8 mouse cellular contexts compared by ENCODE assay signal in the genomic region with DNA sequence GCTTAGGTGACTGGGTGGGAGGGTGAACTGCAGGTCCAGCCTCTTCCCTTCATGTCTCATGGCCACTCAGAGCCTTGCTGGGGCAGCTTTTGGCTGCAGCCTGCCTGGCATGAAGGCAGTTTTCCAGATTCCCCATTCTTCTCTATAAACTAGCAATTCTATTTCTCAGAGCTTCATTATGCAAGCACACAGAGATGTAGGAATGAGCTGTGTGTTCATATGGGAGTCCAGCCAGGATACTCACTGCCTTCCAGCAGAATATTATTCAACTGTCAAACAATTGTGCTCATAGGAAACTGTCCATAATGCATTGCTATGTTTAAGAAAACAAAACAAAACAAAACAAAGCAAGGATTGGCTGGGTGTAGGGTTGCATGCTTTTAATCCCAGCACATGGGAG. TPM values are rescaled to one million over a fixed set of nuclear protein-coding genes. Genes with fewer than 3 reads are reported as not detected.
A peak's percentile ranks its signal among the peaks of the same experiment; 100 is the strongest.
DNase-seq lines count a peak whose midpoint lies in the region; ATAC-seq and TF ChIP-seq lines count a peak whose summit lies in the region.

No protein-coding gene starts in this region.

- peak overlapping the region; percentile 34; the same call in 1 of the 2 replicates for H3K27ac ChIP-seq in heart, embryonic 13.5 days (replicated peaks)
- peak overlapping the region; percentile 65 for H3K27ac ChIP-seq in limb, embryonic 15.5 days
- no peak overlapping the region for H3K27ac ChIP-seq in limb, embryonic 10.5 days
- peak overlapping the region; percentile 38; the same call in 1 of the 2 replicates for H3K27ac ChIP-seq in cortical plate, adult 2 months (ENCODE audit: insufficient read depth, low read length)
- no peak overlapping the region for H3K27ac ChIP-seq in midbrain, postnatal 0 days (ENCODE audit: low read depth, low read length)

- no peak for TF ChIP-seq CTCF in cortical plate, adult 2 months (IDR thresholded peaks at IDR 0.05; ENCODE audit: extremely low read depth, insufficient read depth, low read length)
- TF ChIP-seq CTCF in midbrain, postnatal 0 days (IDR thresholded peaks at IDR 0.05): no peak

- no peak for ATAC-seq in heart, embryonic 13.5 days (ENCODE audit: extremely low read depth, insufficient number of reproducible peaks, low FRiP score, low TSS enrichment)
- ATAC-seq in limb, embryonic 15.5 days (ENCODE audit: insufficient number of reproducible peaks, low FRiP score, low TSS enrichment, low read depth): no peak
- no peak for ATAC-seq in midbrain, postnatal 0 days (ENCODE audit: low FRiP score)
- no peak for ATAC-seq in granulocyte monocyte progenitor cell, adult 5-6 weeks (replicated peaks; ENCODE audit: poor library complexity, severe bottlenecking)

- H3K4me1 ChIP-seq in heart, embryonic 13.5 days: peaks cover 74% of the 10 kb centered on the region
- H3K4me1 ChIP-seq in limb, embryonic 15.5 days: peaks cover 41% of the 10 kb centered on the region
- peaks cover 30% of the 10 kb centered on the region for H3K4me1 ChIP-seq in limb, embryonic 10.5 days
- peaks cover 33% of the 10 kb centered on the region for H3K4me1 ChIP-seq in cortical plate, adult 2 months (ENCODE audit: control insufficient read depth, insufficient read depth, low read length)
- H3K4me1 ChIP-seq in midbrain, postnatal 0 days (ENCODE audit: insufficient read depth, low read length): peaks cover 3% of the 10 kb centered on the region; the same call in 1 of the 2 replicates

- TF ChIP-seq POLR2A in cortical plate, adult 2 months (IDR thresholded peaks at IDR 0.05; ENCODE audit: extremely low read depth, insufficient read depth, low read length): no peak

- H3K4me2 ChIP-seq in heart, embryonic 13.5 days: no peak overlapping the region
- no peak overlapping the region for H3K4me2 ChIP-seq in limb, embryonic 15.5 days
- H3K4me2 ChIP-seq in midbrain, postnatal 0 days (ENCODE audit: low read depth, low read length, poor library complexity, severe bottlenecking): no peak overlapping the region

- H3K9me3 ChIP-seq in heart, embryonic 13.5 days: no peaks in the 10 kb centered on the region
- no peaks in the 10 kb centered on the region for H3K9me3 ChIP-seq in limb, embryonic 15.5 days
- H3K9me3 ChIP-seq in limb, embryonic 10.5 days (replicated peaks): no peaks in the 10 kb centered on the region
- H3K9me3 ChIP-seq in midbrain, postnatal 0 days (ENCODE audit: low read length): no peaks in the 10 kb centered on the region

- DNase-seq in heart, postnatal 4 days: no peak
- no peak for DNase-seq in limb, embryonic 10.5 days (ENCODE audit: low spot score)
- DNase-seq in midbrain, postnatal 0 days (ENCODE audit: low spot score): peak; percentile 40
- no peak for DNase-seq in embryo, embryonic 10 days (ENCODE audit: low spot score)

- no peaks in the 10 kb centered on the region for H3K36me3 ChIP-seq in heart, embryonic 13.5 days
- no peaks in the 10 kb centered on the region for H3K36me3 ChIP-seq in limb, embryonic 15.5 days
- H3K36me3 ChIP-seq in limb, embryonic 10.5 days: no peaks in the 10 kb centered on the region
- H3K36me3 ChIP-seq in midbrain, postnatal 0 days (ENCODE audit: insufficient read depth, low read length): no peaks in the 10 kb centered on the region

- H3K9ac ChIP-seq in heart, embryonic 13.5 days: no peak overlapping the region
- no peak overlapping the region for H3K9ac ChIP-seq in limb, embryonic 15.5 days
- no peak overlapping the region for H3K9ac ChIP-seq in midbrain, postnatal 0 days (replicated peaks; ENCODE audit: low read length, poor library complexity, severe bottlenecking)

- H3K27me3 ChIP-seq in heart, embryonic 13.5 days (replicated peaks): no peaks in the 10 kb centered on the region
- H3K27me3 ChIP-seq in limb, embryonic 15.5 days: no peaks in the 10 kb centered on the region
- no peaks in the 10 kb centered on the region for H3K27me3 ChIP-seq in limb, embryonic 10.5 days (ENCODE audit: low read depth, poor library complexity, severe bottlenecking)
- H3K27me3 ChIP-seq in midbrain, postnatal 0 days (ENCODE audit: insufficient read depth, low read length): no peaks in the 10 kb centered on the region

- H3K4me3 ChIP-seq in heart, embryonic 13.5 days: no peak overlapping the region
- H3K4me3 ChIP-seq in limb, embryonic 15.5 days: no peak overlapping the region
- H3K4me3 ChIP-seq in limb, embryonic 10.5 days: no peak overlapping the region
- no peak overlapping the region for H3K4me3 ChIP-seq in cortical plate, adult 2 months (ENCODE audit: insufficient read depth, low read length)
- no peak overlapping the region for H3K4me3 ChIP-seq in midbrain, postnatal 0 days (ENCODE audit: low read depth, low read length)

RNA-seq across cellular contexts. Expression of gene Rapgef1, which starts 50.2 kb away (rescaled TPM):
- polyA plus RNA-seq in heart, embryonic 13.5 days (2015; fragmentation: Nextera tagmentation; extraction: Ambion mirVana): 8.4 and 9.7 TPM in 2 replicates
- total RNA-seq in heart, postnatal 4 days (2021): 10 to 100 TPM; 96.3 to 98.4 TPM
- polyA plus RNA-seq in limb, embryonic 15.5 days (2015; fragmentation: Nextera tagmentation; extraction: Ambion mirVana): 15.9 and 17.1 TPM in 2 replicates
- 17.2 and 18.1 TPM in 2 replicates for polyA plus RNA-seq in limb, embryonic 10.5 days (2016; fragmentation: Nextera tagmentation; extraction: Ambion mirVana)
- 85.8 and 91.8 TPM in 2 replicates for polyA plus RNA-seq in cortical plate, adult 2 months (2012; rRNA removed)
- total RNA-seq in midbrain, postnatal 0 days (2014; rRNA removed): 98.7 and 109 TPM in 2 replicates
- 15.4 and 16.2 TPM in 2 replicates for polyA plus RNA-seq in midbrain, postnatal 0 days (2015; fragmentation: Nextera tagmentation; extraction: Ambion mirVana)
- 29.6 and 31.9 TPM in 2 replicates for total RNA-seq in granulocyte monocyte progenitor cell, adult 5-6 weeks (2014; fragmentation: Nextera tagmentation)
- total RNA-seq in granulocyte monocyte progenitor cell, adult 5-6 weeks (2017): 16.7 and 21.9 TPM in 2 replicates

Comparison
In these comparisons a context has a peak if more than half of its experiments do, and no peak if none do; other contexts are left out.
1. H3K27ac ChIP-seq: peak in heart, embryonic 13.5 days (single experiment), limb, embryonic 15.5 days (single experiment) and cortical plate, adult 2 months (single experiment); none in limb, embryonic 10.5 days (single experiment) and midbrain, postnatal 0 days (single experiment).